ENCODE assay signal across 13 mouse cellular contexts in genomic region chr12:82970521-82971105, GRCm38 (mm10).
A peak's percentile ranks its signal among the peaks of the same experiment; 100 is the strongest.
DNase-seq lines count a peak whose midpoint lies in the region; ATAC-seq lines count a peak whose summit lies in the region.
"Had no signal": no experiment of that assay in that cellular context is flagged by ENCODE, and none has a peak within 500 bp of the region (broad histone marks: within the 10 kb centered on the region; RNA-seq: fewer than 3 reads in every experiment).

No protein-coding gene starts in this region.

- no peak overlapping the region for H3K27ac ChIP-seq in forebrain, embryonic 13.5 days
- H3K27ac ChIP-seq in forebrain, embryonic 12.5 days = no peak overlapping the region
- H3K27ac ChIP-seq in intestine, embryonic 15.5 days = no peak overlapping the region
- H3K27ac ChIP-seq: gastrocnemius, adult 2 months; heart, embryonic 15.5 days; hindbrain, embryonic 15.5 days had no signal

- no peak overlapping the region for H3K9ac ChIP-seq in forebrain, embryonic 13.5 days
- H3K9ac ChIP-seq in forebrain, embryonic 12.5 days = no peak overlapping the region
- H3K9ac ChIP-seq in intestine, embryonic 15.5 days = no peak overlapping the region
- H3K9ac ChIP-seq: heart, embryonic 15.5 days; hindbrain, embryonic 15.5 days had no signal

- WGBS in forebrain, embryonic 13.5 days = 38% methylated on average over 4 of the region's 4 CpGs
- WGBS in forebrain, embryonic 12.5 days = 55% methylated on average over 4 of the region's 4 CpGs
- 89% methylated on average over 4 of the region's 4 CpGs for WGBS in intestine, embryonic 15.5 days

- ATAC-seq in forebrain, embryonic 13.5 days = peak; percentile 45; the same call in 1 of the 2 replicates
- ATAC-seq in forebrain, embryonic 12.5 days (ENCODE audit: low FRiP score) = no peak
- ATAC-seq in erythroblast, adult 5-6 weeks (replicated peaks; ENCODE audit: low FRiP score, poor library complexity, severe bottlenecking) = no peak
- no peak for ATAC-seq in intestine, embryonic 15.5 days

- no peaks in the 10 kb centered on the region for H3K36me3 ChIP-seq in forebrain, embryonic 13.5 days (ENCODE audit: poor library complexity, severe bottlenecking)
- no peaks in the 10 kb centered on the region for H3K36me3 ChIP-seq in forebrain, embryonic 12.5 days (replicated peaks)
- H3K36me3 ChIP-seq in intestine, embryonic 15.5 days = no peaks in the 10 kb centered on the region
- H3K36me3 ChIP-seq: heart, embryonic 15.5 days; hindbrain, embryonic 15.5 days had no signal

- H3K9me3 ChIP-seq in forebrain, embryonic 13.5 days (replicated peaks) = no peaks in the 10 kb centered on the region
- no peaks in the 10 kb centered on the region for H3K9me3 ChIP-seq in forebrain, embryonic 12.5 days
- no peaks in the 10 kb centered on the region for H3K9me3 ChIP-seq in intestine, embryonic 15.5 days
- H3K9me3 ChIP-seq: heart, embryonic 15.5 days; hindbrain, embryonic 15.5 days had no signal

- intact Hi-C loops in left cerebral cortex, postnatal 25 days (cut with DNase I) = loop anchor here (2.0 kb wide), 1 partner anchor 34 kb away; no protein-coding TSS in a partner anchor

- no peaks in the 10 kb centered on the region; the same call in 1 of the 2 replicates for H3K4me1 ChIP-seq in forebrain, embryonic 13.5 days
- H3K4me1 ChIP-seq in forebrain, embryonic 12.5 days = peaks cover 7% of the 10 kb centered on the region; the same call in 1 of the 2 replicates
- H3K4me1 ChIP-seq in intestine, embryonic 15.5 days (replicated peaks) = no peaks in the 10 kb centered on the region
- H3K4me1 ChIP-seq: heart, embryonic 15.5 days; hindbrain, embryonic 15.5 days had no signal

- H3K4me2 ChIP-seq in forebrain, embryonic 13.5 days = no peak overlapping the region
- no peak overlapping the region for H3K4me2 ChIP-seq in forebrain, embryonic 12.5 days
- no peak overlapping the region for H3K4me2 ChIP-seq in intestine, embryonic 15.5 days (replicated peaks)
- H3K4me2 ChIP-seq: heart, embryonic 15.5 days; hindbrain, embryonic 15.5 days had no signal

- no peak overlapping the region for H3K4me3 ChIP-seq in forebrain, embryonic 13.5 days
- H3K4me3 ChIP-seq in forebrain, embryonic 12.5 days (replicated peaks) = no peak overlapping the region
- H3K4me3 ChIP-seq in intestine, embryonic 15.5 days (replicated peaks) = no peak overlapping the region
- H3K4me3 ChIP-seq: gastrocnemius, adult 2 months; heart, embryonic 15.5 days; hindbrain, embryonic 15.5 days had no signal

- H3K27me3 ChIP-seq in forebrain, embryonic 13.5 days = no peaks in the 10 kb centered on the region
- no peaks in the 10 kb centered on the region for H3K27me3 ChIP-seq in forebrain, embryonic 12.5 days
- no peaks in the 10 kb centered on the region for H3K27me3 ChIP-seq in intestine, embryonic 15.5 days (replicated peaks)
- H3K27me3 ChIP-seq: heart, embryonic 15.5 days; hindbrain, embryonic 15.5 days had no signal

- peak; percentile 86 for DNase-seq in right cerebral cortex, adult 18-20 months
- DNase-seq in right cerebral cortex, postnatal 4 days = no peak
- peak; percentile 54 to 93 for DNase-seq in left cerebral cortex, postnatal 25 days (ENCODE audit: low spot score in 2 of 2)
- DNase-seq in thymus, postnatal 4 days = no peak
- DNase-seq: adrenal gland, postnatal 14 days; gastrocnemius, adult 2 months; lung, adult 18-20 months had no signal

Comparison
In these comparisons a context has a peak if more than half of its experiments do, and no peak if none do; other contexts are left out.
1. DNase-seq: peak in right cerebral cortex, adult 18-20 months (single experiment) and left cerebral cortex, postnatal 25 days (2 of 2); none in right cerebral cortex, postnatal 4 days (single experiment) and thymus, postnatal 4 days (single experiment).